Mouse (Mus musculus): ENCODE measurements at regions not wholly inside any gene's neighbourhood (a gene's known extent, or its start where the extent isn't known, plus 50 kb on each side); places are given as distances from the start of the nearest gene placed in this dataset.

GRCm38 (mm10) chr11:84752007-84752406, 67.3 kb downstream of the Mrm1 start:
- no peak for TF ChIP-seq MEF2A (IDR thresholded peaks at IDR 0.05; ENCODE audit: borderline replicate concordance, low read depth, low read length)
- no peak for TF ChIP-seq ZNF384 (IDR thresholded peaks at IDR 0.05; ENCODE audit: low read depth, low read length)
- TF ChIP-seq CTCF (conservative IDR thresholded peaks at IDR 0.05 in 1 of 2, IDR thresholded peaks at IDR 0.05 in 1 of 2; ENCODE audit: low read depth in 2 of 2, low read length in 2 of 2): peak; percentile 23 to 63; a peak in 2 of 4 replicates
- no peak for TF ChIP-seq POLR2A (IDR thresholded peaks at IDR 0.05; ENCODE audit: low read depth, low read length)
- no peak for TF ChIP-seq KAT2A (IDR thresholded peaks at IDR 0.05; ENCODE audit: insufficient replicate concordance, low read length)
- TF ChIP-seq EP300 (IDR thresholded peaks at IDR 0.05; ENCODE audit: low read length): no peak
- TF ChIP-seq SIN3A (IDR thresholded peaks at IDR 0.05; ENCODE audit: low read length): no peak
- no peak for TF ChIP-seq ZC3H11A (IDR thresholded peaks at IDR 0.05; ENCODE audit: low read depth, low read length)
- no peak for TF ChIP-seq E2F4 (IDR thresholded peaks at IDR 0.05; ENCODE audit: insufficient replicate concordance, low read depth, low read length)
- TF ChIP-seq ZKSCAN1 (IDR thresholded peaks at IDR 0.05; ENCODE audit: borderline replicate concordance, low read depth, low read length): no peak
- TF ChIP-seq CHD2 (IDR thresholded peaks at IDR 0.05; ENCODE audit: low read length): no peak
- no peak for TF ChIP-seq ETS1 (conservative IDR thresholded peaks at IDR 0.05; ENCODE audit: low read depth, low read length)
- no peak for TF ChIP-seq CHD1 (IDR thresholded peaks at IDR 0.05; ENCODE audit: low read depth, low read length)

Data from CH12.LX (cell line).